Mouse (Mus musculus) retina, postnatal 7 days (tissue): ENCODE results near the gene Pusl1.
A peak's percentile ranks its signal among the peaks of the same experiment; 100 is the strongest.

Experiments
- DNase-seq: peaks from one replicate; pipeline ENCODE4 v3.0.0-alpha.2; 2012; ENCODE audit warnings: low read depth, low spot score

The Pusl1 gene

GRCm38 (mm10) chr4:155891551-155892001 is at the start of gene Pusl1, which contains the start of gene Acap3:
Gene Pusl1, minus strand, starts transcription at chr4:155891781.
Gene Acap3, plus strand, starts transcription at chr4:155891822.
- peak; percentile 92 for DNase-seq

DNA sequence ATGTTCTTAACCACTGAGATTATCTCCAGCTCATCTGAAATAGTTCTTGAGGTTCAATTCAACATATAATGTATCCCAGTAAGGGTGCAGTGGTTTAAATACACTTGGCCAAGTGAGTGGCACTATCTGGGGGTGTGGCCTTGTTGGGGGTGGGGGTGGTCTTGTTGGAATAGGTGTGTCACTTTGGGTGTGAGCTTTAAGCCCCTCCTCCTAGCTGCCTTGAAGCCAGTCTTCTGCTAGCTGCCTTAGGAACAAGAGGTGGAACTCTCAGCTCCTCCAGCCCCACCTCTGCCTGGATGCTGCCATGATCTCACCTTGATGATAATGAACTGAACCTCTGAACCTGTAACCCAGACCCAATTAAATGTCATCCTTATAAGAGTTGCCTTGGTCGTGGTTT is 40.5 kb upstream of the Pusl1 start:
- DNase-seq, result no peak

- no peak for DNase-seq
These were observed 17.2 kb upstream of the Pusl1 start for GRCm38 (mm10) chr4:155908751-155909150.

GRCm38 (mm10) chr4:155908281-155908680 is 16.7 kb upstream of the Pusl1 start:
- DNase-seq, result no peak

GRCm38 (mm10) chr4:155907003-155907402 is 15.4 kb upstream of the Pusl1 start:
- DNase-seq, result no peak

DNA sequence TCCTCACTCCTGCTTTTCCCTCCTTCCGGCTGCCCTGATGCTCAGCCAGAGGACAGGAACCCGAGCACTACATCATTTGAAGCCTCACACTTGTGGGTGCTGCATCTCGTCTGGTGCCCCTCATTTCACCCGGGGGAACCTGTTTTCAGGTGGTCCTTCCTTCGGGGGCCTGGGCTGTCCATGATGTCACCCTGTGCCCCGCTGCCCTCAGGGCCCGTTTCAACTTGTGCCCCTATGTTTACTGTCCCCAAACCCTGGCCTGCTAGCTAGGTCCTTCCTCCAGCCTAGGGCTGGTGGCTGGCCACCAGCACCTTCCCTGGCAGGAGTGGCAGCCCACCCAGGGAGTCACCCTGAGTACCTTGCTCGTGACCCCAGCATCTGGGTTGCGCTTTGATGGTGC is 14.5 kb upstream of the Pusl1 start:
- no peak for DNase-seq

- no peak for DNase-seq
These were observed 14.1 kb upstream of the Pusl1 start for GRCm38 (mm10) chr4:155905634-155906033.

GRCm38 (mm10) chr4:155904318-155905102 is 12.9 kb upstream of the Pusl1 start:
- no peak for DNase-seq

GRCm38 (mm10) chr4:155903246-155903645 is 11.7 kb upstream of the Pusl1 start:
- DNase-seq, result no peak

GRCm38 (mm10) chr4:155901205-155901604 is 9.6 kb upstream of the Pusl1 start:
- DNase-seq, result no peak

- DNase-seq, result no peak
These were observed 7.8 kb upstream of the Pusl1 start for GRCm38 (mm10) chr4:155899355-155899754.

GRCm38 (mm10) chr4:155898318-155898717 is 6.7 kb upstream of the Pusl1 start:
- no peak for DNase-seq

GRCm38 (mm10) chr4:155896461-155896860 is 4.9 kb upstream of the Pusl1 start:
- DNase-seq, result no peak

DNA sequence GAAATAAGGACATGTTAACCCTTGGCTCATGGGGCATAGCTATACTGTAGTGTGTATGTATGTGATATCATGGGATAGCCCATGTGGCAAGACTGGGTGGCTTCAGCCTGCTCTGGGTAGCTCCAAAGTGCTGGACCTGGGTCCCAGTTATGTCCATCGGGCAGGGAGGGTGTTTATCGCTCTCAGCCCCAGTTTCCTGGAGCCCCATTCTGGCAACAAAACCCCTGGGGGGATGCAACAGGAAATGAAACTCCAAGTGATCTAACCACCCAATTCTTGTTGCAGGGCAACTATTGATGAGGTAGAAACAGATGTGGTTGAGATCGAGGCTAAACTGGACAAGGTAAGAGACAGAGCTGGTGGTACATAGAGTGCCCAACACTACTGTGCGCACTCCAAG is 4.2 kb upstream of the Pusl1 start:
- DNase-seq, result no peak

DNA sequence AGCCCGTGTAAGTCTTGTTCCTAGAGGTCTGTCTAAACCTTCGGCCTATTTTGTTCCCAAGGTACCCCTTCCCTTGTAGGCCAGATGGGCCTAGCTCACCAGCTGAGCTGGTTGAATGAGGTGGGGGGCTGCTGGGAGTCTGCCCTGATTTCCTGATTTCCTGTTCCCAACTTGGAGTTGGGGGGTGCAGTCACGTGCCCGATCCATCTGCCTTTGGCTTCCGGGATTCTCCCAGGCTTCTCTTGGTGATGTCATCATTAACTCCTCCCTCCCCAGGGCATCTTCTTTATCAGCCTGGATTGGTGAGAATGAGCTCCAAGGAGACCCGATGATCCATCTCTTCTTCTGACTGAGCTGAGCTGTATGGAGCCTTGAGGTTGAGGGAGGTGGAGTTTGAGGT is 3.6 kb upstream of the Pusl1 start:
- DNase-seq, result peak; percentile 65

DNA sequence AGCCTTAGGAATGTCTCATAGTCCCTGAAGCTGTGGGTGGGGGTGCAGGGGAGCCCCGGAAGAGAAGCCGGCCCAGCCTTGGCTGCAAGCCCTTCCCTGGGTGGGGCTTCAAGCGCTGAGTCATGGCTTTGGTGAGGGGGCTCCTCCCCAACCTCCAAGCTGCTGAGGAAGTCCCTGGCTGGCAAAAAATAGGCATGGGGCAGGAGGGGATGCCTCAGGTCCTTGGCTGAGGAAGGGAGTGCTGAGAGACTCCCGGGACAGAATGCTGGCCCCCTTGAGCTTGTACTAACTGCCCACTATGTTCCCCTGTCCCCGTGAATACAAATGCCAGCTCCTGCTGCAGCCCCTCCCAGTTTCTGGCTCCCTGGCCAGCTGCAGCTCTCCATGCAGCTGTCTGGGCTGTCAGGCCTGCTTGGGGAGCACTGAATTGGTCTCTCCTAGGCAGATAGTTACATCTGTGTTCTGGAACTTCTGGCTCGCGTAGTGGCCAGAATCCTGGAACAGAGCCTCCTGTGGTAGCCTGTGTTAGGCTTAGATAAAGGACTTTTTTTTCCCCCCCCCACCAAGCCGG is 2.8 kb upstream of the Pusl1 start:
- DNase-seq, result no peak

DNA sequence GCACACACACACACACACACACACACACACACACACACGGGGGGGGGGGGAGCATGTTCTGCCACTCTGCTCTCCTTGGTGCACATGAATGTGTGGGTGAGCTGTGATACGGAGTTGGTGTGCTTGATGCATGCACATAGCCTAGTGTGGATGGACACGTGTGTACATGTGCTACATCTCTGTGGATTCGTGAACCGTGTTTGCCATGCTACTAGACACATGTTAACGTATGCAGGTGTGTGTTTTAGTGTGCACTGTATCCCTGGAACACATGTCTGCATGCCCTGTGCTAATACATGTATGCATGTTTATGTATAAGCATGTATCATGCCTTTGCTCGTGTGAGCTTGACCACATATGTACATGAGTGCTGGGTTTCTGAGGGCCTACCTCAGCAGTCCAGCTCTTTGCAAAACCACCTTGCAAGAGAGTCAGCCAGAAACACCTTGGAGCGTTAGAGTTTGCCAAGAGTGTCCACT is 1.7 kb upstream of the Pusl1 start:
- no peak for DNase-seq

DNA sequence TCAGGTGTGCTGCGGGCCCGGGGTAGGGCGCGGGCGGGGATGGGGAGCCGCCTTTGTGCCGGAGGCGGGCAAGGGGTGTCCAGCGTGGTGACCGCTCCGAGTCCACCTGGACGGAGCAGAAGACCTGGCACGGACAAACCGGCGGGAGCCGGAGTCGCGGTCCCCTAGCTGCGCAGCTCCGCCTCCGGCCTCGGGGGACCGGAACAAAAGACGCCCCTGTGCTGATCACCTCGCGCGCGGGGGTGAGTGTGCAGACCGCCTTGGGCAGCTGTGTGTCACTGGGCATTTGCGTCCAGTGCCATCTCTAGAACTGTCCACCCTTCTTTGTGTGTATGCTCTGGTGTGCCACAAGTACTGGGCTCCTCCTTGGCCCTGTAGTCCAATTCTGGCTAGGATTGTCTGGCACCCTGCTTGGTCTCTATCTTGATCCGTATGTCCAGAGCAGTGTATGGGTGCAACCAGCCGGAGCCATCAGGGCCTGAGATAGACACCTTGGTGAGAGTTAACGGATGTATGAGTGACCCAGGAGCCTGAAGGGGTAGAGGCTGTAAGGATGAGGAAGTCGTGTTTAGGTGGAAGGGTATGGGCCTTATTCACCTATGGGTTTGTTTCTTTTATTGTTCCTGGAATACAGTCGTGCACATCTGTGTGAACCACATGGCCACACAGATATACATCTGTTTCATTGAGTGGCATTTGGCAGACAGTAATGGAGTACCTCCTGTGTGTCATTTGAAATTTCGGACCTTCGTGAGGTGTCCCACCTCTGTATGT is 1.0 kb upstream of the Pusl1 start:
- DNase-seq, result no peak

GRCm38 (mm10) chr4:155892017-155892416 is 436 bp upstream of the Pusl1 start:
- peak; percentile 75 for DNase-seq

DNA sequence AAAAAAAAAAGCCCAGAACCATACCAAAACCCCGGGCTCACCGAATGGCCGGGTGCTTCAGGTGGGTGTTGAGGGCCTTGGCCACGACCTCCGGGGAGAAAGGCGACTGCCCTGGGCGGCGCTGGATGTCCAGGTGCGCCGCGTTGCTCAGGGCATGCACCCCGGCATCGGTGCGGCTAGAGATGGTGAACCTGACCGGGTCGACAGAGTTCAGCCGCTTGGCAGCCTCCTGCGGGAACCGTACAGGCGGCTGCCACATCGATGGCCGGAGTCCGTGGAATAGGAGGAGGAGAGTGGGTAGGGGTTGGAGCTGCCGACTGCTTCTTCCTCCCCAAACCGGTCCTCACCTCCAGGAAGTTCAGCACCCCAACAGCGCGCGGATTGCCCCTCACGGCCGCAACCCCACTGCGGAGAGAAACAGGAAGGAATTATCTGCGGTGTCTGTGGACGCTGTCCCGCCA is 540 bp downstream of the Pusl1 start:
- no peak for DNase-seq

- no peak for DNase-seq
These were observed 2.3 kb downstream of the Pusl1 start for GRCm38 (mm10) chr4:155889316-155889715.

GRCm38 (mm10) chr4:155888181-155888580 is 3.4 kb downstream of the Pusl1 start:
- no peak for DNase-seq
